Mouse (Mus musculus) hindbrain, postnatal 0 days (tissue): ENCODE measurements around the gene C1rb. TPM values are rescaled to one million over a fixed set of nuclear protein-coding genes. Genes with fewer than 3 reads are reported as not detected.
"Not testable (repeated sequence)": the region's sequence is repeated elsewhere in the genome, so short reads cannot be mapped to it uniquely, and the experiment has no call there.

Experiments
- ATAC-seq: fragments of 200-750 bp; cut with Nextera tagmentation; 2 replicates; pipeline ENCODE4 v1.8.0; 2017; ENCODE audit warnings: mild to moderate bottlenecking, moderate TSS enrichment, moderate library complexity
- DNase-seq: peaks from one replicate; pipeline ENCODE4 v3.0.0-alpha.2; 2015; ENCODE audit warnings: low spot score
- H3K27ac ChIP-seq: fragments of 300-500 bp; sonication (generic); 2 replicates; pipeline ENCODE4 v1.5.1; 2014; ENCODE audit warnings: mild to moderate bottlenecking
- H3K27me3 ChIP-seq: fragments of 300-500 bp; sonication (generic); 2 replicates; pipeline ENCODE4 v1.6.1; 2014; ENCODE audit warnings: low read length, mixed read lengths; ENCODE audit not compliant: insufficient read depth
- H3K36me3 ChIP-seq: fragments of 300-500 bp; sonication (generic); 2 replicates; pipeline ENCODE4 v1.6.1; 2014; ENCODE audit warnings: low read length, mixed read lengths; ENCODE audit not compliant: insufficient read depth
- H3K4me1 ChIP-seq: fragments of 300-500 bp; sonication (generic); 2 replicates; pipeline ENCODE4 v1.6.1; 2014; ENCODE audit warnings: antibody characterized with exemption, low read length, mixed read lengths; ENCODE audit not compliant: insufficient read depth
- H3K4me2 ChIP-seq: fragments of 300-500 bp; sonication (generic); 2 replicates; pipeline ENCODE4 v1.6.1; 2014; ENCODE audit warnings: low read depth, mild to moderate bottlenecking, low read length, moderate library complexity, mixed read lengths
- H3K4me3 ChIP-seq: fragments of 300-500 bp; sonication (generic); 2 replicates; pipeline ENCODE4 v1.5.1; 2014; ENCODE audit warnings: low read length
- H3K9ac ChIP-seq: fragments of 300-500 bp; sonication (generic); replicated peaks from 2 replicates; pipeline ENCODE4 v1.6.1; 2014; ENCODE audit warnings: mild to moderate bottlenecking, low read length, moderate library complexity, mixed read lengths
- H3K9me3 ChIP-seq: fragments of 300-500 bp; sonication (generic); 2 replicates; pipeline ENCODE4 v1.6.1; 2016; ENCODE audit warnings: low read length, mixed read lengths
- CTCF ChIP-seq: IDR thresholded peaks from 2 replicates; pipeline ENCODE4 v1.5.1; 2016; ENCODE audit warnings: antibody characterized with exemption, control low read depth, low read depth
- WGBS: fragments of 180-500 bp; shearing (Covaris S2); extraction: QIAGEN DNeasy Blood & Tissue Kit; methylation state at CpG from one replicate; pipeline ENCODE4 v1.1.7; 2014; 5-methylcytosine and 5-hydroxymethylcytosine counted together
- polyA plus RNA-seq: library from polyadenylated mRNA; unstranded; fragments of >200 nt; fragmentation: Nextera tagmentation; extraction: Ambion mirVana; gene quantifications from 2 replicates; pipeline ENCODE4 v1.2.1, GENCODE M21; 2015
- total RNA-seq: library from RNA; depleted of rRNA; stranded (reverse); fragments of >200 nt; gene quantifications from 2 replicates; pipeline ENCODE4 v1.2.3, GENCODE M21; 2014; rRNA removed

The C1rb gene
- total and polyA plus RNA-seq, 2 experiments from 2014 or later, result not detected

DNA sequence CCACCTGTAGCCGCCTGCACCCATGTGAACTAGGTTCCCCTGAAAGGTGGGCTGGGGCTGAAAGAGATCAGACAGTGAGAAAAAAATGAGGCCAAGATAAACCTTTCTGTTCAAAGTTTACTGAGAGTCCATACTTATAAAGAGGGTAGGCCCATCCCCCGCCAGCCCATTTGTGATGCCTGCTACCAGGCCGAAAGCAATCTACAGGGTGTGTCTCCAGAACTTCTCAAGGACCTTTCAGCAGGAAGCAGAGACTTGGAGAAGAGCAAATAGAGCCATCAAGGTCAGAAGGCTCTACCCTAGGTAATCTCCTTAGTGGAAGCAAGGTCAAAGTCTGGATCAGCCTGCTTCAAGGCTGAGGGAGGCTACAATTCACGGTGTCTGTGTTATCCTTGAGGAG is 31.9 kb downstream of the C1rb start:
- no peaks in the 10 kb centered on the region for H3K36me3 ChIP-seq
- no peak overlapping the region for H3K4me3 ChIP-seq
- no peak for ATAC-seq
- no peak overlapping the region for H3K9ac ChIP-seq
- H3K4me1 ChIP-seq, result no peaks in the 10 kb centered on the region
- no peak for DNase-seq
- H3K27me3 ChIP-seq, result no peaks in the 10 kb centered on the region
- no peak overlapping the region for H3K4me2 ChIP-seq
- 96% methylated on average over 4 of the region's 4 CpGs for WGBS
- H3K27ac ChIP-seq, result no peak overlapping the region
- H3K9me3 ChIP-seq, result 0 out of 2 replicates have a peak, but pooled peaks cover 3% of the 10 kb centered on the region
- no peak for TF ChIP-seq CTCF

DNA sequence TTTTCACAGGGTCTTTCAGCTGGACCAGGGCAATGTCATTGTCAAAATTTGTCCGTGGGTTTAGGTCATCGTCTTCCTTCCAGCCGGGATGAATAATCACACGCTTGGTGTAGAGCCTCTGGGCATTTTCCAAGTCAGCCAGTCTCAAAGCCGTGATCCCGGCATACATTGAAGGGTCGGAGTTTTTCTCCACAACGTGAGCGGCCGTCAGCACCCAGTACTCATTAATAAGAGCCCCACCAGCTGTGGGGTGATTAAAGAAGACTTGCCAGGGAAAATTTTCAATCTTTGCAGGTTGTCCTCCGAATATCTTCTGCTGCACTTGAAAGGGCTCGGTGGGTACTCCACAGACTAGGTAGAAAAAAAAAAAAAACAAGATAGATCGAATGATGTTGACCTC is 55.5 kb downstream of the C1rb start:
- no peak for TF ChIP-seq CTCF
- H3K27me3 ChIP-seq, result no peaks in the 10 kb centered on the region
- no peaks in the 10 kb centered on the region for H3K4me1 ChIP-seq
- H3K4me2 ChIP-seq, result no peak overlapping the region
- no peak overlapping the region for H3K27ac ChIP-seq
- 86% methylated on average over 13 of the region's 13 CpGs for WGBS
- H3K4me3 ChIP-seq, result no peak overlapping the region
- no peak for ATAC-seq
- no peaks in the 10 kb centered on the region for H3K36me3 ChIP-seq
- no peak overlapping the region for H3K9ac ChIP-seq
- DNase-seq, result no peak
- no peaks in the 10 kb centered on the region for H3K9me3 ChIP-seq

DNA sequence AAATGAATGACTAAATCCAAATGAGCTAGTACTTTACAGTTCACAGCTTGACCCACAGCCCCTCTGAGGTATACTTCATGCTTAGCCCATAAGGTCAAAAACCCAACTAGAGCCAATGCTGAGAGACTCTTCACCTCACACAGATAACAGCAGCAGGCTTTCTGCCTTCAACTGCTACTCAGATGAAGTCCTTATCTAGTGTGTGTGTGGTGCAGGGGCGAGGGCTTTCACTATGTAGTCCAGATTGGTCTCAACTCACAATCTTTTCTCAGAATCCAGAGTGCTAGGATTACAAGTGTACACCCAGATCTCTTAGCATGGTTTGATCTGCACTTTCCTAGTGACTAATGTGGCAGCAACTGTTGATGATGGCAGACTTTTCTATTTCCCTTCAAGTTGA is 56.1 kb downstream of the C1rb start:
- not testable (repeated sequence) for H3K9ac ChIP-seq, H3K4me2 ChIP-seq, H3K27ac ChIP-seq, ATAC-seq, H3K27me3 ChIP-seq, H3K4me1 ChIP-seq, H3K36me3 ChIP-seq, DNase-seq, H3K9me3 ChIP-seq, H3K4me3 ChIP-seq
- 35% methylated on average over 1 of the region's 1 CpGs for WGBS

DNA sequence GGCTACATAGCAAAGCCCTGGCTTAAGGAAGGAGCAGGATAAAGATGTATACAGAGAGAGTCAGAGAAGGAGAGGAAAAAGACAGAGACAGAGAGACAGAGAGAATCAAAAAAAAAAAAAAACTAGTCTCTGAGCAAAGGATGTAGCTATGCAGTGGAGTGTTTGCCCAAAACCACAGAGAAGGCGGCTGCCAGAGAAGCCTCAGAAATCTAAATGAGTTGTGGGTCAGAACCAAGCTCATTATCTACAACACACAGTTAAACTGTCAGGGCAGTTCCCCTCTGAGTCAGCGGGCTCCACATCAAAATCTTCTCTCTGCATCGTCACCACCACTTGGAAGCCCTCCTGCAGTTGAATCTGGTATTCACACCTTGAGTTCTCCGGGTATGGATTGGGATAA is 60.7 kb downstream of the C1rb start:
- no peak overlapping the region for H3K9ac ChIP-seq
- no peaks in the 10 kb centered on the region for H3K36me3 ChIP-seq
- H3K4me2 ChIP-seq, result no peak overlapping the region
- H3K27me3 ChIP-seq, result no peaks in the 10 kb centered on the region
- WGBS, result 83% methylated on average over 4 of the region's 4 CpGs
- no peaks in the 10 kb centered on the region for H3K9me3 ChIP-seq
- ATAC-seq (no peak), DNase-seq (no peak)
- no peak overlapping the region for H3K27ac ChIP-seq
- H3K4me1 ChIP-seq, result no peaks in the 10 kb centered on the region
- TF ChIP-seq CTCF, result no peak
- H3K4me3 ChIP-seq, result no peak overlapping the region

Other genes with a start within 250 kb of the C1rb start
- 74.4 and 80.8 TPM in 2 replicates for gene Pex5, start 155.2 kb upstream of the C1rb start, total RNA-seq
- gene Pex5, start 155.2 kb upstream of the C1rb start, polyA plus RNA-seq, result 46.6 and 49.0 TPM in 2 replicates
- gene Clstn3, start 105.5 kb upstream of the C1rb start, total RNA-seq, result 338 and 342 TPM in 2 replicates
- 171 and 184 TPM in 2 replicates for gene Clstn3, start 105.5 kb upstream of the C1rb start, polyA plus RNA-seq
- gene C1rl, start 77.2 kb upstream of the C1rb start, total RNA-seq, result 0.31 and 0.68 TPM in 2 replicates
- gene C1rl, start 77.2 kb upstream of the C1rb start, polyA plus RNA-seq, result 0.39 and 0.41 TPM in 2 replicates
- 0.42 and 1.0 TPM in 2 replicates for gene C1ra, start 57.9 kb upstream of the C1rb start, total RNA-seq
- gene C1ra, start 57.9 kb upstream of the C1rb start, polyA plus RNA-seq, result 0.73 and 0.83 TPM in 2 replicates
- gene C1s1, start 27.9 kb upstream of the C1rb start, total RNA-seq, result 0.89 and 4.7 TPM in 2 replicates
- gene C1s1, start 27.9 kb upstream of the C1rb start, polyA plus RNA-seq, result 0.49 and 1.2 TPM in 2 replicates
- not detected in 2 replicates for gene C1s2, start 65.8 kb downstream of the C1rb start, total RNA-seq
- 0.13 and 0.18 TPM in 2 replicates for gene C1s2, start 65.8 kb downstream of the C1rb start, polyA plus RNA-seq
- 32.0 and 48.5 TPM in 2 replicates for gene Lpcat3, start 92.7 kb downstream of the C1rb start, total RNA-seq
- 49.5 and 53.3 TPM in 2 replicates for gene Lpcat3, start 92.7 kb downstream of the C1rb start, polyA plus RNA-seq
- 75.8 and 102 TPM in 2 replicates for gene Emg1, start 141.9 kb downstream of the C1rb start, total RNA-seq
- gene Emg1, start 141.9 kb downstream of the C1rb start, polyA plus RNA-seq, result 100 and 102 TPM in 2 replicates
- 218 and 223 TPM in 2 replicates for gene Phb2, start 142.0 kb downstream of the C1rb start, total RNA-seq
- 267 and 270 TPM in 2 replicates for gene Phb2, start 142.0 kb downstream of the C1rb start, polyA plus RNA-seq
- gene Ptpn6, start 168.4 kb downstream of the C1rb start, total RNA-seq, result 3.8 and 3.9 TPM in 2 replicates
- gene Ptpn6, start 168.4 kb downstream of the C1rb start, polyA plus RNA-seq, result 4.3 and 4.8 TPM in 2 replicates
- gene Grcc10, start 171.1 kb downstream of the C1rb start, total RNA-seq, result 212 and 236 TPM in 2 replicates
- gene Grcc10, start 171.1 kb downstream of the C1rb start, polyA plus RNA-seq, result 643 and 649 TPM in 2 replicates
- gene Gm45234, start 185.7 kb downstream of the C1rb start, total RNA-seq, result 0.26 TPM in 1 of 2 replicates, not detected in the other
- gene Gm45234, start 185.7 kb downstream of the C1rb start, polyA plus RNA-seq, result not detected in 2 replicates
- 19.1 and 23.7 TPM in 2 replicates for gene Atn1, start 186.2 kb downstream of the C1rb start, total RNA-seq
- gene Atn1, start 186.2 kb downstream of the C1rb start, polyA plus RNA-seq, result 19.9 and 21.3 TPM in 2 replicates
- gene Eno2, start 199.4 kb downstream of the C1rb start, total RNA-seq, result 281 and 357 TPM in 2 replicates
- gene Eno2, start 199.4 kb downstream of the C1rb start, polyA plus RNA-seq, result 213 and 216 TPM in 2 replicates
- 6.7 and 9.2 TPM in 2 replicates for gene Lrrc23, start 209.4 kb downstream of the C1rb start, total RNA-seq
- gene Lrrc23, start 209.4 kb downstream of the C1rb start, polyA plus RNA-seq, result 5.4 and 8.7 TPM in 2 replicates
- gene Spsb2, start 238.4 kb downstream of the C1rb start, total RNA-seq, result 7.3 and 8.7 TPM in 2 replicates
- gene Spsb2, start 238.4 kb downstream of the C1rb start, polyA plus RNA-seq, result 9.6 and 9.8 TPM in 2 replicates
- 506 and 525 TPM in 2 replicates for gene Tpi1, start 244.0 kb downstream of the C1rb start, total RNA-seq
- gene Tpi1, start 244.0 kb downstream of the C1rb start, polyA plus RNA-seq, result 515 and 534 TPM in 2 replicates